Mouse (Mus musculus) MEL-GATA-1-ER (cell line): ENCODE data around the gene Cdkn2d.
"Not testable (repeated sequence)": the region's sequence is repeated elsewhere in the genome, so short reads cannot be mapped to it uniquely, and the experiment has no call there.

Experiments used
- DNase-seq: peaks from one replicate; pipeline ENCODE4 v3.0.0-alpha.2; 2012; ENCODE audit warnings: low read depth; ENCODE audit errors: extremely low read depth

Gene Cdkn2d

DNA sequence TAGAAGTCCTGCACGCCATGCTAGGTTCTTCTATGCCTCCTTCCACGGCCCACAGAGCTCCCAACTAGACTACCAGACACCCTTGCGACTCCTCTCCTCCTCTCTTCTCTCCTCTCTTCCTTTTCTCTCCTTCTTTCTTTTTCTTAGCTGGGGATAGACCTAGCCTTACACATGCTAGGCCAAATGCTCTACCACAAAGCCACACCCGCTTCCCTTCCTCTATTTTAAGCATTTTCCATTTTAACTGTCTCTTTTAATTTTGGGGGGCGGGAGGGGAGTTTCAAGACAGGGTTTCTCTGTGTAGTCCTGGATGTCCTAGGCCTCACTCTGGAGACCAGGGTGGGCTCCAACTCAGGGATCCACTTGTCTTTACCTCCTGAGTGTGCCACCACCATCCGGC lies 27.6 kb upstream of the Cdkn2d start:
- peak; percentile 66 for DNase-seq

DNA sequence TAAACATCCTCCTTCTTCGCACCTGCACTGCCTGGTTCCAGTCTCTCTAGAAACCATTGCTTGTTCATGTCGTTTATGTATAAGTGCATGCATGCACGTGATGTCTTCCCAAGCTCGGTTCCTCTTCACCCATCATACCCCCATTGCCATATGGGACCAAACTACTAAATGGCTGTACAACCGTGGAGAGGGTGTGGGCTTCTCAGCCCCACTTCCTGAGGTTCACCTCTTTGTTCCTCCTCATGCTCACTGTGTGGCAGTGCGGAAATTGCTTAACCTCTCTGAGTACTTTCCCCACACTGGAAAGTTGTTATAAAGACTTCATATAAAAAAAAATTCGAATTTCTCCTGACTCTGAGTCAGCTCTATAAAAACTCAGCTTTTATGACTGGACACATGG lies 25.5 kb upstream of the Cdkn2d start:
- DNase-seq = no peak

DNA sequence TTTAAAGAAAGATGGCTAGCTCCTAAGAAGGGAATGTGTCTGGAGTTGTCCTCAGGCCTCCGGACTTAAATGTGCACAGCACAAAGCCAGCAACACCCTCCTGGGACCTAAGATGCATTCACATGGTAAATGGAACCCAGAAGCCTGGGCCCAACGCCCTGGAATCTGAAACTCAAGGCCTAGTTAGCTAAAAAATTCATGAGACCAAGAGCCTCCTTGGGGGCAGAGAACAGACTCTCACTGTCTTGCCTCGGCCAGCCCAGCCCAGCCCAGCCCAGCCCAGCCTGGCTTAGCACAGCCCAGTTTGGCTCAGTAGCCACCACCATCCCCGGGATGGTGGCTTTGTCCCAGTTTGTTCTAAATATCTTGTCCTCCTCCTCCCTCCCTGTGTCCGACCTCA lies 24.2 kb upstream of the Cdkn2d start:
- no peak for DNase-seq

DNA sequence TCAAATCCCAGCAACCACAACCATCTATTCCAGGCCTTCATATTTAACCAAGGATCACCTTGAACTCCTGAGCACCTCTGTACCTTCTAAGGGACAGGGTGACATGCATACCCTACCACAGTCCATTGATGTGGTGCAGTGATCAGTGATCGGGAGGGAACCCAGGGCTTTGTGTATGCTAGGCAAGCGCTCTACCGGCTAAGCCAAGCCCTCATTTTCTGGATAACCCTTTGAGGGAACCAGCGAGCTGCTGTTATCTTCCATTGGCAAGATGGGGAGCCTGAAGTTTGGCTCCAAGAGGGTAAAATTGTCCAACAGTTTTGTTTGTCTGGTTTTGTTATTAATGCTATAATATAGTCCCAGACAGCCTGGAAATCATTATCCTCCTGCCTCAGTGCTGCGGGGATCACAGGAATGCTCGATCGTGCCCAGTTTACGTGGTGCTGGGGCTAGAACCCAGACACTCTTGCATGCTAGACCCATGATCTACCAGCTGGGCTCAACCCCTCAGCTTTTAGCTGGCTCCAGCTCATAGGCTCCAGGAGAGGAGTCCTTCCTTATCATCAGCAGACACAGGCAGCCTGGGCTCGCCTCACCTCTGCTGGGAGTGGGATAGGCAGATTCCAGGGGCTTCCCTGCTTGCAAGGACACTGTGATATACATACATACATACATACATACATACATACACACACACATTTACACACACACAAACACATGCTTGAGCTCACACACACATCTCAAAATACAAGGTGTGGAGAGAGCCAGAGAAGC lies 23.3 kb upstream of the Cdkn2d start:
- DNase-seq = no peak

DNA sequence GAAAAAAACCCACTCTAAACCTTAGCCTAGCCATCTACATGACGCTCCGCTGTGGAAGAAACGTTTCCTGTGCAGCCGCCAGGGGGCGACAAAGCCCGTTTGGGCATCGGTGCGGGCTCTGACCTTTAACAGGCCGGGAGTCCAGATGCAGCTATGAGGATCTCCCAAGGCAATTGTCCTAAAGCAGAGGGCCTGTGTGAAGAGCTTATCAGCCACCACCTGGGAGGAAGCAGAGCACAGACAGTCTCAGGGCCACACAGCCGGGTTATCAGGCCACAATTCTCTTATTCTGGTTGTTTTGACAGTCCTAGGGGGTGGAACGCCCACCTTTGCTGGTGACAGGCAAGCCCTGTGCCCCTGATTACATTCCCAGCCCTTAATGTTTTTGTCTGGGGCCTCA lies 22.2 kb upstream of the Cdkn2d start:
- DNase-seq = peak; percentile 96

DNA sequence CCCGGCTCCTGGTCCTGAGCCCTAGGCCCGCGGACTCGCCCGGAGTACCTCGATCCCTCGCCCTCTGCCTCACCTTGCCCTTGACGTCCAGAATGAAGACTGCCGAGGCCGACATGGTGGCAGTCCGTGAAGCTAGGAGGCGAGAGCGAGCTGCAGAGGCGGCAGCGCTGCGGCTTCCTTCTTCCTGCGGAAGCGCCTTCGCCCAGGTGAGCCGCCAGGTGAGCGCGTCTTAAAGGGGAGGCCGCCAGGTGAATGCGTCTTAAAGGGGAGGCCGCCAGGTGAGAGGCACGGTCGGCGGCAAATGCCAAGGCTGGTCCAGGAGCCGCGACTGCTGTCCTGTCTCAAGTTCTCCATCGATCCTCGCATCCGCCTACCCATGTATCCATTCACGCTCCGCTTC lies 20.9 kb upstream of the Cdkn2d start, which contains the start of gene Ap1m2:
Ap1m2 (minus strand) TSS at position 204 of the 400 bp plus-strand sequence.
- DNase-seq = no peak

DNA sequence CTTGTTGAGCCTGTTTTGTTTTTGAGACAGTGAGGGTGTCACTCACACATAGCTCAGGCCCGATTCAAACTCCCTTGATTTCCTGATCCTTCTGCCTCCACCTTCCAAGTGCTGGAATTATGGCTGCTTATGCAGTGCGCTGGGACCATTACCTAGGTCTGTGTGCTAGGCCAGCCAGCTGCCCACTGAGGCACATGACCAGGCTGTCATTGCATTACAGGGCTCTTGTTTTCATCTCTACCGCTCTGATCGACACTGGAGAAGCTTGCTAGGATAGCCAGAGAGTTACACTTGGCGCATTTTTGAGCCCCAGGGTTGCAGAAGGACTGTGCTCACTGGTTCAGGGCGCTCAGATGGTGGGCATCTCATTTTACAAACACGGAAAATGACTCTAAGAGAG lies 20.5 kb upstream of the Cdkn2d start:
- DNase-seq = no peak

DNA sequence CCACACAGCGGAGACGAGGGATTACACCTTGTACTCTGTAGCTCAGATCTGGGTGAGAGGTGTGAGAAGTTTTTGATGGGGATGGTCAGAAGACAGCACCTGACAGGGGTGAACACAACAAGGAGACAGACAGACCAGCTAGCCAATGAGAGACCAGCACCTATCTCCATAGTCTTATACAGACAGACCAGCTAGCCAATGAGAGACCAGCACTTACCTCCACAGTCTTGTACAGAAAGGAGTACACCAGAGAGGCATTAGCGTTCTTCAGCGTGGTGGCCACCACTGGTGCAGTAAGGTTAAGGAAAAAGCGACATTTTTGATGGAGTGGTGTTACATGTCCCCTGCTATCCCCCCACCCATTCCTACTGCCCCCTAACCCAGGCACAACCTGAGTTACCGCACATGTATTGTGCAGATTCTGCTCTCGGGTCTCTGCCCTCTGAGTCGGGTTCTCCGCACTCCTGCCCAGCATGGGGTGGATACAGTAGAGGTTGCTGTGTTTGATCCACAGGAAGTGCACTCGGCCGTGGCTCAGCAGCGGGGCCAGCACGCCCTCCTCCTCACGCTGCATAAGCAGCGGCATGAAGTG lies 18.0 kb upstream of the Cdkn2d start:
- peak; percentile 92 for DNase-seq

DNA sequence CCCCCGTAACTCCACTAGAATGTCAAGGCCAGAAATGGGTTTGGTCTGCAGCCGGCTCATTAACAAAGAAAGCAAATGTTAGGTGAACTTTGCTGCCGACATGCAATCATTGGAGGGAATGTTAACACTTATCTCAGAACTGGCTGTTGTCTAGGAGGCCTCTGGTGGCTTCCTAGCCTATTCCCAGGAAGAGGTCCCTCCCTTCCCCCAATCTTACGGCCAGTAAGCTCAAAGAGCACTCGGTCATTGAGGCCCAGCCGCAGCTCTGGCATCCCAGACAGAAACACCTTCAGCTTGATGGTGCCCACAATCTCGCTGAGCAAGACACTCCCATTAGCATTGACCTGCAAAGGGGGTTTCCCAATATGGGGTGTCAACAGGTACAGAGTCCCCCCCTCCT lies 13.9 kb upstream of the Cdkn2d start:
- no peak for DNase-seq

DNA sequence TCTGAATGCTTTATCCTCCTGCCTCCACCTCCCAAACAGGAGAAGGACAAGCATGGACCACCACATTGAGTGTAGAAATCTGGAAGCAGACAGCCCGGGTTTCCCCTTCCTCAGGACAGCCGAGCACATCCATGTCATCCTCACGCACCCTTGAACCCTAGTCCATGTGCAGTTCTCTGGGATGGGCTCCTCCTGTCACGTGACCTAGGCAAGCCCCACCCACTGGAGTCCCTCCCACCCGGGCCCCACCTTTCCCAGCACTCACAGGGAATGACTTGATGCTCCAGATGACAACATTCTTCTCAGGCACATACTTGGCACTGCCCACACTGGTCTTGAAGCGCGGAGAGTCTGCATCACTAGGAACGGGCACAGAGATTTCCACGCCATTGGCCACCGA lies 7.8 kb upstream of the Cdkn2d start:
- DNase-seq = no peak

DNA sequence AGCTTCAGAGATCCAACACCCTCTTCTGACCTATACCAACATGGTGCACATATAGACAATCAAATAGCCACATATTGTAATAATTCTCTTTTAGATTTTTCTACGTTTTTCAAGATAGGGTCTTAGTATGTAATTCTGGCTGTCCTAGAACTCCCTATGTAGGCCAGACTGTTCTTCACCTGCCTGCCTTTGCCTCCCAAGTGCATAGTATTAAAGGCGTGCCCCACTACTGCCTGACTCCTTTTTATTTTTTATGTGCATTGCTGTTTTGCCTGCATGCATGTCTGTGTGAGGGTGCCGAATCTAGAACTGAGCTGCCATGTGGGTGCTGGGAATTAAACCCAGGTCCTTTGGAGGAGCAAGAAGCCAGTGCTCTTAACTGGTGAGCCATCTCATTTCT lies 1.1 kb upstream of the Cdkn2d start:
- DNase-seq = no peak

DNA sequence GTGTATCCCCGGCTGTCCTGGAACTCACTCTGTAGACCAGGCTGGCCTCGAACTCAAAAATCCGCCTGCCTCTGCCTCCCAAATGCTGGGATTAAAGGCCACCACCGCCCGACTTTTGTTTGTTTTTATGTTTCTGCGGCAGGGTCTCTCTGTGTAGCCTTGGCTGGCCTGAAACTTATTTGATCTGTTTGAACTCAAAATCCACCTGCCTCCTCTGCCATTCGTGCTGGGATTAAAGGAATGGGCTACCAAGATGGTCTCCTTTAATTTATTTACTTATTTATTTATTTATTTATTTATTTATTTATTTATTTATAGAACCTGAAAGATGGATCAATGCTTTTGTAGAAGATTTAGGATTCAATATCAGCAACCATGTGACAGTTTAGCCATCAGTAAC lies 661 bp upstream of the Cdkn2d start:
- not testable (repeated sequence) for DNase-seq

DNA sequence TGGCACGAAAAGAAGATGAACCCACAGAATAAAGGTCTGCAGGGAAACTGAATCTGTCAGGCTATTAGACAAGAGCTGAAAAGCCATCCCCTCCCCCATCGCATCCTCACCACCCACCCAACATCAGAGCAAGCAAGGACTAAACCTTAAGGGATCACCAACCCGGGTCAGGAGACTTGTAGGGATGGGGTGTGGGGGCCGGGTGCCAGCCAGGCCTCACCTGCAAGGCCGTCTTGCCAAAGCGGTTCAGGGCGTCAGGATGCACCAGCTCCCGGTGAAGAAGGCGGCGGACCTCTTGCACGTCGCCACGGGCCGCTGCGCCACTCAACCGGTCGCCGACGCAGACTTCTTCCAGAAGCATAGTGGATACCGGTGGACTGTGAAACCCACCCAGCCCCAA lies 618 bp downstream of the Cdkn2d start:
- DNase-seq = peak; percentile 60

DNA sequence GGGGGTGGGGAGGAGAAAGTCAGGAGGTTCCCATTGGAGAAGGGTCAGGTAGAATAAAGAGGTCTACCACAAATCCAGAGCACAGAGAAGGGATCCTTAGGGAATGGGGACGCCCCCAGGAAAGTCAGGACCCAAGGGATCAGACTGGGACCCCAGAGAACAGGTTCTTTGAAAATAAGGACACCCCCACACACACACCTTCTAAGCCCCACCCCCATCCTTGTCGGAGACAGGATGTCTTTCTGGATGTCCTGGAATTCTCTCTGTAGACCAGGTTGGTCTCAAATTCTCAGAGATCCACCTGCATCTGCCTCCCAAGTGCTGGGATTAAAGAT lies 1.9 kb downstream of the Cdkn2d start:
- DNase-seq = no peak

DNA sequence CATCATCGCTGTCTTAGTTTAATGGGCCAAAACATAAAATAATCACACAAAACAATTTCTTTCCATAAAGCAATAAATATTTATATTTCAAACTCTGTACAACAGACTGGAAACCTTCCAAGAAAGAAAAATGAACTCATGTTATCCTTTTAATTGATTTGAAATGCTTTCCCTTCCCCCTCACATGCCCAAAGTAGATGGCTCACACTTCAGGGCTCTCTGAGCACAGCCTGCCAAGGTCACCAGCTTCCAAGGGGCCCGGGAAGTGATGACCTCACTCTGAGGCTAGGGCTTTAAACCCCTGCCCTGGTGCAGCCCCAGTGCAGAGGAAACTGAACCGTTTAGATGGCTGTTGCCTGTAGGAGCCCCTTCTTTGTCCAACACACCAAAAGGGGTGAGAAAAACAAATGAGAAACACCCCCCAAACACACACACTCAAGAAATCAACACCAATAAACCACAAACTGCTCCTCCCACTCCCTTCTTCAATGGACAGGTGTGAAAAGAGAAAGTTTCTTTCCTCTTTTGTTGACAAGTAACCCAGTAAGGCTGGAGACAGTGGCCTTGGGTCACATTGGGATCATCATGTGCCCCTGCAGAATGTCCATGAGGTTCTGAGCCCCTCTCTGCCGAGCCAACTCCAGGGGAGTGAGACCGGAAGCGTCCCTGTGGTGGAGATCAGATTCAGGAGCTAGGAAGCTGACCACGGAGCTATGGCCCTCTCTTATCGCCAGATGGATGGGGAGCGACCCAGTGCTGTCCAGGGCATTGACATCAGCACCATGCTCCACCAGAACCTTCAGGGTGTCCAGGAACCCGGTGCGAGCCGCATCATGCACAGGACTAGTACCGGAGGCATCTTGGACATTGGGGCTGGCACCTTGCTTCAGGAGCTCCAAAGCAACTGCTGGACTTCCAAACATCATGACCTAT lies 2.5 kb downstream of the Cdkn2d start:
- peak; percentile 24 for DNase-seq

DNA sequence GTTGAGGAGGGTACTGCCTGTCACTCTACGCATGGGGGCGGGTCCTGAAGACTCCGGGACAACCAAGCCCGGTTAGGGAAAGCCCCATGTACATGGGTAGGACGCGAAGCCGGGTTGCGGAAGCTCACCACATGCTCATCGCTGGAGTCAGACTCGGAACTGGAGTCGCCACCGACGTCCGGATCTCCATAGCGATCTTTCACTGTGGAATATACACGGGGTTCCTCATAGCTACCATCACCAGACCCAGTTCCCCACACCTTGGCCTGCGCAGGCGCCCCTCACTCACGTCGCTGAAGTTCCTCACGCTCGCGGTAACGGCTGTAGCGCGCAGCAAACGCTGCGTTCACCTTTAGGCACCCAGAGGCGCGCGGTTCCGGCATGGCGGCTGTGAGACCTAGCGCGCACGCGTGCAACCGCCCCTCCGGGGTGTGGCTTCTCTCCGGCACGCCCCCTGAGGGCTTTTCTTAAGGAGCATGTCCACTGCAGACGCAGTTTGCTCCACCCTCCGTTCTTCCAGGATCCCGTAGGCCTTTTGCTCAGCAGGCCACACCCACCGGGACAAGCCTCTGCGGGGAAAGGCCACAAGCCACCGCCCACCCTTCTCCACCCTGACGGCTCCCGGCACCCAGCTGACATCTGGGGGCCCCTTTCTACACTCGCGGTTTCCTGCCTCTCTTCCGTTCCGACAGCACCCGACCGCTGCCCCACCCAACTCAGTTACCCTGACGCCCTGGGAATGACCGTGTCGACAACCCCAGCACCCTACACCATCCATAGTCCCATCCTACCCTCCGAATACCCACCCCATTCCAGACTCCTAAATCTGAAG lies 3.4 kb downstream of the Cdkn2d start, which contains the start of gene Kri1:
Kri1 (minus strand) TSS at position 399 of the 832 bp plus-strand sequence.
- peak; percentile 100 for DNase-seq

DNA sequence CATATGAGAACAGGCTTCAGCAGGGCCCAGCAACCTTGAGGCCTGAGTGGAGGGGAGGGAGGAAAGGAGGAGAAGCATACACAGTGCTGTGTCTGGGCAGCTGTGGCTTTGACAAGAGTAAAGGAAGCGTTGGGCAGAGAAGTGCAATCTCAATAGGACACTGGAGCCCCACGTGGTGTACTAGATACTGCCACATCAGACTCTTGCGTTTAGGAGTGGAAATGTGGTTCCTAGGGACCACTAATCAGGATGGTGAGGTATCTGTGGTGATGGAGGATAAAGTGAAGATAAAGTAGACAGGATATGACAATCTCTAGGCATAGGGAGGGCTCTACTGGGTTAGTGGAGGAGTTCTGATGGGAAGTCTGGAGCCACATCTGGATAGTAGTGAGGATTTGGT lies 4.5 kb downstream of the Cdkn2d start:
- DNase-seq = peak; percentile 33

DNA sequence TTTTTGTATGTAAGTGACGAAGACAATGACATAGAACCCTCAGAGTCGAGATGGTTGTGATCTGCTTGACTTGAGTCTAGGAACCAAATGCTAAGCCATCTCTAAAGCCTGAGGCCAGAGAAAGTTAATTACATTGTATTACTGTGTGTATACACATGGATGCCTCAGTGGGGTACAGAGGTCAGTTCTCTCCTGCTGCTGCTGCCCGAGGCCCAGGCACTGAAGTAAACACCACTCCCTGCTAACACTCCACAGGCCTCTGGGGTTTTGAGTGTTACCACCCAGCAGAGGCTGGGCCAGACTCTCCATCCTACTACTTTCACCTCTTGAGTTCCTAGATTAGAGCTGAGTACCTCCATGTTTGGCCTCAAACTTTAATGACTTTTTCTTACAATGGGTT lies 7.2 kb downstream of the Cdkn2d start:
- DNase-seq = no peak

DNA sequence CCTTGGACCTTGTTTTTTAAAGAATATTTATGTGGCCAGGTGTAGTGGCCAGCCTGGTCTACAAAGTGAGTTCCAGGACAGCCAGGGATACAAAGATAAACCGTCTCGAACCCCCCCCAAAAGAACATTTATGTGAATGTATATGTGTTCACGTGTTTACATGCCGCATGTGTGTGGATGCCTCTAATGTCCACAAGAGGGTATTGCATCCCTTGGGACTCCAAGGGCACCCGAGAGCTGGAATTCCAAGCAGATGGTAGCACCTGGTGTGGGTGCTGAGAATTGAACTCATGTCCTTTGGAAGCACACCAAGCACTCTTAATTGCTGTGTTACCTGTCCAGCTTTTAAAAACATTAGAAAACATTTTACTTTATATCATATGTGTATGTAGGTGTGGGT lies 7.6 kb downstream of the Cdkn2d start:
- DNase-seq = no peak

DNA sequence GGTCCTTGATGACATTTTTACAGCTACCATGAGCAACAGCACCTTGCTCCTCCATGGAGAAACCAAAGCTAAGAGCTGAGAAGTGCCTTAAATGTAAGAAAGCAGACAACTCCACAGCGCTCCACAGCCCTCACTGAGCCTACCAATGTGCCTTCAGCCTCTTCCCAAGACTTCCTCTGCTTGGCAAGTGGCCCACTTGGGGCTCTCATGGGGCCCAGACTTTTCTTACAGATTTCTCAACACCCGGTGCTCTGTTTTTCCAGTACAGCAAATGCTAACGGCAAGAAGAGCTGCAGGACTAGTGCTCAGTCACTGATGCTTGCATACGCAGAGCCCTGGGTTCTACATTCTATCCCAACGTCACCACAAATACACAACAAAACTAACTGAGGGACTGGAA lies 13.4 kb downstream of the Cdkn2d start:
- no peak for DNase-seq

DNA sequence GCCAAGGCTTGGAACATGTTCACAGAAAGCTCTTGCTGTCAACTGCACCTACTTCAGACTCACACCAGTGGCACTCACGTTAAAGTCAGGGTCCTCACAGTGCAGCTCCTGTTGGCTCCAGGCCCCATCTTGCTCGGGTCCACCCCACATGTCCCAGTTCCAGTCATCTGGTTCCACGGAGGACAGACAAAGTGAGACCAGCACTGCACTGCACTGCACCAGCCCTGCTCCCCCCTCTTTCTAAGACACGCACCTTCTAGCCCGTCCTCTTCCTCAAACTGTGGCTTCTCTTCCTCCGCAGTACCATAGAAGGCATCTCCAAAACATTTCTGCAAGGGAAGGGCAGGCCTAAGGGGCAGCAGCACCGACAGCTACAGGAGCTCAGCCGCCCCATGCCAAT lies 14.9 kb downstream of the Cdkn2d start:
- DNase-seq = no peak
